Mouse (Mus musculus) neural tube, embryonic 13.5 days (tissue): ENCODE measurements at regions not wholly inside any gene's neighbourhood (a gene's known extent, or its start where the extent isn't known, plus 50 kb on each side); places are given as distances from the start of the nearest gene placed in this dataset.

Experiments used
- ATAC-seq: fragments of 200-750 bp; cut with Nextera tagmentation; 2 replicates; pipeline ENCODE4 v1.8.0; 2017; ENCODE audit warnings: low read depth, mild to moderate bottlenecking, moderate TSS enrichment, moderate library complexity
- H3K27ac ChIP-seq: fragments of 300-500 bp; sonication (generic); replicated peaks from 2 replicates; pipeline ENCODE4 v1.5.1; 2015; ENCODE audit warnings: moderate library complexity, mild to moderate bottlenecking, inconsistent platforms
- H3K27me3 ChIP-seq: fragments of 300-500 bp; sonication (generic); 2 replicates; pipeline ENCODE4 v1.6.1; 2015; ENCODE audit warnings: mild to moderate bottlenecking, inconsistent platforms
- H3K36me3 ChIP-seq: fragments of 300-500 bp; sonication (generic); 2 replicates; pipeline ENCODE4 v1.6.1; 2015; ENCODE audit warnings: mild to moderate bottlenecking, inconsistent platforms
- H3K4me1 ChIP-seq: fragments of 300-500 bp; sonication (generic); replicated peaks from 2 replicates; pipeline ENCODE4 v1.6.1; 2015; ENCODE audit warnings: inconsistent platforms
- H3K4me2 ChIP-seq: fragments of 300-500 bp; sonication (generic); 2 replicates; pipeline ENCODE4 v1.6.1; 2015; ENCODE audit warnings: inconsistent platforms, mild to moderate bottlenecking, moderate library complexity
- H3K4me3 ChIP-seq: fragments of 300-500 bp; sonication (generic); 2 replicates; pipeline ENCODE4 v1.5.1; 2015; ENCODE audit warnings: mild to moderate bottlenecking, inconsistent platforms
- H3K9ac ChIP-seq: fragments of 300-500 bp; sonication (generic); 2 replicates; pipeline ENCODE4 v1.6.1; 2015; ENCODE audit warnings: moderate library complexity, mild to moderate bottlenecking, inconsistent platforms
- H3K9me3 ChIP-seq: fragments of 300-500 bp; sonication (generic); 2 replicates; pipeline ENCODE4 v1.6.1; 2016; ENCODE audit warnings: inconsistent platforms
- WGBS: fragments of 180-500 bp; shearing (Covaris S2); methylation state at CpG from one replicate; pipeline ENCODE4 v1.1.7; 2015; 5-methylcytosine and 5-hydroxymethylcytosine counted together

DNA sequence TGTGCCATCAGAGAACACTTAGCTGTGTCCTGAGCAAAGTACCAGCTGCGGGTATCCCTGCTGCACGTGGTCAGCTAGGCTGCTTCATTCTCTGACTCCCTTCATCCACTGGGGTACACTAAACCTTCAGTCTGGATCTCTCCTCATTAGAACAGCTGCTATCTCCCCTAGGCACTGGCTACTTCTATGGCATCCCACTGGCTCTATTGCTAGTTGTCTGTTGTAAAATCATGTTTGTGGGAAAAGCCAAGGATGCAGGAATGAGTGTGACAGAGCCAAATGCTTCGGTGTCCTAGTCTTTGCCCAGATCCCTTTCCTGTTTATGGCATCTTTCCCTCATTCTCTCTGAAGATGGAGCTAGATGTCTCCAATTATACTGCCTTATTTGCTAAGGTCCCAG is 440.9 kb downstream of the Nbas start:
- H3K9ac ChIP-seq, result no peak overlapping the region
- H3K9me3 ChIP-seq, result no peaks in the 10 kb centered on the region
- no peak for ATAC-seq
- H3K27ac ChIP-seq, result no peak overlapping the region
- no peaks in the 10 kb centered on the region for H3K27me3 ChIP-seq
- H3K4me3 ChIP-seq, result no peak overlapping the region
- 65% methylated on average over 3 of the region's 3 CpGs for WGBS
- H3K4me2 ChIP-seq, result no peak overlapping the region
- H3K36me3 ChIP-seq, result no peaks in the 10 kb centered on the region
- H3K4me1 ChIP-seq, result no peaks in the 10 kb centered on the region

DNA sequence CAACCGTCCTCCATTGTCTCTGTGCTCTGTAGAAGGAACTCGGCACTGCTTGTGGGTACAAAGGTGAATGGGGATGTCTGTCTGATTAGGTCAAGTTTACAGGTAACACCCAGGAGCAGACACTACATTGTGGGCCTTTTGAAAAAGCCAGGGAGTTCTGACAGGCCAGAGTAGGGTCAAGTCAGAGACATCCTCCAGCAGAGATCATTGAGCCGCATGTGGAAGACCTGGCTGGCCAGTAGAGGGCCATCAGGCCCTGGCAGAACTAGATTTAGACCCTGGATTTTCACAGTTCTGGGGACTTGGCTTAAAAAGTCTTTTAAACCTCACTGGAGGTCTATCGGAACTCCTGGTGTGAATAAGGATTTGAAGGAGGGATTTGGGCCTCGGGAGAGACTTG is 438.8 kb downstream of the Nbas start:
- no peaks in the 10 kb centered on the region for H3K27me3 ChIP-seq
- H3K4me1 ChIP-seq, result no peaks in the 10 kb centered on the region
- H3K36me3 ChIP-seq, result no peaks in the 10 kb centered on the region
- H3K27ac ChIP-seq, result no peak overlapping the region
- no peak overlapping the region for H3K4me2 ChIP-seq
- no peak overlapping the region for H3K9ac ChIP-seq
- no peak for ATAC-seq
- no peaks in the 10 kb centered on the region for H3K9me3 ChIP-seq
- H3K4me3 ChIP-seq, result no peak overlapping the region
- 87% methylated on average over 5 of the region's 5 CpGs for WGBS

DNA sequence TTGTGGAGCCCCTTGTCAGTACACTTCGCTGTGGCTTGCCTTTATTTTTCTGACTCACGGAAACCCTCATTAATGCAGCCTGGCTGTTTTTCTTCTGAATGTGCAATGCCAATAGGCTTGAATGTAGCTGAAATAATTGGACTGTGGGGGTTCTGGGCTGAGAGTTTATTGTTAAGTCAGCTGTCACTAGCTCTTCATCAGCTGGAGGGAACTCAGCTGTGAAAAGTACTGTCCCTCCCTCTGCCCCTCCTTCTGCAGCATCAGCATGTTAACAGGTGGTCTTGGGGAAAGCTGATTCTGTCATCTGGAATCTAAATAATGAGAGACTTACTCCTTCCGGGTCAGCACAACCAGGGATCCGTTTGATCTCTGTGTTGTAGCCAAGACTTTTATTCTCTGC is 437.6 kb downstream of the Nbas start:
- Histone ChIP-seq H3K4me1 (no peaks in the 10 kb centered on the region), H3K4me2 (no peak overlapping the region), H3K27ac (no peak overlapping the region), H3K27me3 (no peaks in the 10 kb centered on the region), H3K36me3 (no peaks in the 10 kb centered on the region), H3K9me3 (no peaks in the 10 kb centered on the region), H3K4me3 (no peak overlapping the region), H3K9ac (no peak overlapping the region)
- ATAC-seq, result no peak
- 43% methylated on average over 4 of the region's 4 CpGs for WGBS

DNA sequence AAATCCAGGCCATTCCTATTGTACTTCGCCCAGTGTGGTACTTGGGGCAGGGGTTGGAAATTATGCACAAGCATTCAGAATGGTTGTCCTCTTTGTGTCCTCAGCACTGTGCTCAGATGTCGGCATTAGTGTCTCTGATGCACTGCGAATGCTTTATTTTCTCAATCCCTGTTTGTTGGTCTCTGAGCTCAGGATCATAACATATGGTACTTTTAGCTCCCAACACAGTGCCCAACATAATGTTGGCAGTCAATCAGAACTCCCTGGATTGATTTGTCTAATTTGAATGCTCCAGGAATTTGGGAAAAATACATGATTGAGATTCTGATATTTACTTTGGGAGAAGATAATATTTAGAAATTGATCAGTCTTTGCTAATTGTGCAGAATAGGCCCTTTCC is 434.7 kb downstream of the Nbas start:
- no peak for ATAC-seq

DNA sequence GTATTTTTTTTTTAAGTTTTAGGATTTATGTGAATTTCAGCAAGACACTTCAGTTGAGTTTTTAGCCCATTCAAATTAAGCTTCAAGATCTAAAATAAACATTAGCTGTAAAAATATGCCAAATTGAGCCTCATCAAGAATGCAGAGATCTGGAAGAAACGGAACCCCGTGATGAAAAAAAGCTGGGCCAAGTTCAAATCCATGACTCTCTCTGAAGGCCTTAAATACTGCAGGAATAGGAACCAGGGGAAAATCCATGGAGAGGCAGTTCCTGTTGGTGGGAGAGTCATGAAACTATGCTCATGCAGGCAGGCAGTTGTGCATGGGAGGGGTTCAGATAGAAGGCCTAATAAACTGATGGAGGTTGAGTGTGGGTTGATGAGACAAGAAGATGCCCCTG is 430.9 kb downstream of the Nbas start:
- Histone ChIP-seq H3K4me3 (no peak overlapping the region), H3K4me1 (no peaks in the 10 kb centered on the region), H3K27ac (no peak overlapping the region), H3K9ac (no peak overlapping the region), H3K4me2 (no peak overlapping the region), H3K27me3 (no peaks in the 10 kb centered on the region), H3K36me3 (no peaks in the 10 kb centered on the region), H3K9me3 (no peaks in the 10 kb centered on the region)
- ATAC-seq, result no peak
- WGBS, result 92% methylated on average over 2 of the region's 2 CpGs

More for the DNA sequence above, 434.7 kb downstream of the Nbas start:
- H3K9me3 ChIP-seq, result no peaks in the 10 kb centered on the region
- H3K4me1 ChIP-seq, result no peaks in the 10 kb centered on the region
- 80% methylated on average over 3 of the region's 3 CpGs for WGBS
- no peaks in the 10 kb centered on the region for H3K36me3 ChIP-seq
- no peak overlapping the region for H3K4me2 ChIP-seq
- H3K4me3 ChIP-seq, result no peak overlapping the region
- H3K27ac ChIP-seq, result no peak overlapping the region
- H3K9ac ChIP-seq, result no peak overlapping the region
- no peaks in the 10 kb centered on the region for H3K27me3 ChIP-seq

DNA sequence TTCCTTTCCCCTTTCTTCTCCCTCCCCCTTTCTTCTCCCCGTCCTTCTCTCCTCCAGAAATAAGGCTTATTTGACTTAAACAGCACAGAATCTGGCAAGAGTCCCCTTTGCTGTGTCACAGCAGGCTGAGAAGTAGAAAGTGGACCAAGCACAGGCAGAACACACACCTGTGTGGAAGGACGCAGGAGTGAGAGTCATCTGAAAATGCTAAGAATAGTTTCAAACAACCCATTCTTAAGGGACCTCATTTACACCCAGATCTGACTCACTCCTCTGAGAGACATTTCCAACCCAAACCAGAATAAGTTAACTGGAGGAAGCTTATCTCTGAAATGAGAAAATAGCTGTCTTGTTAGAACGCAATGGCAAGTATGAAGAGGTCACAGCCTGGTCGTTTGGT is 429.9 kb downstream of the Nbas start:
- WGBS, result 67% methylated on average over 4 of the region's 4 CpGs
- no peaks in the 10 kb centered on the region for H3K36me3 ChIP-seq

DNA sequence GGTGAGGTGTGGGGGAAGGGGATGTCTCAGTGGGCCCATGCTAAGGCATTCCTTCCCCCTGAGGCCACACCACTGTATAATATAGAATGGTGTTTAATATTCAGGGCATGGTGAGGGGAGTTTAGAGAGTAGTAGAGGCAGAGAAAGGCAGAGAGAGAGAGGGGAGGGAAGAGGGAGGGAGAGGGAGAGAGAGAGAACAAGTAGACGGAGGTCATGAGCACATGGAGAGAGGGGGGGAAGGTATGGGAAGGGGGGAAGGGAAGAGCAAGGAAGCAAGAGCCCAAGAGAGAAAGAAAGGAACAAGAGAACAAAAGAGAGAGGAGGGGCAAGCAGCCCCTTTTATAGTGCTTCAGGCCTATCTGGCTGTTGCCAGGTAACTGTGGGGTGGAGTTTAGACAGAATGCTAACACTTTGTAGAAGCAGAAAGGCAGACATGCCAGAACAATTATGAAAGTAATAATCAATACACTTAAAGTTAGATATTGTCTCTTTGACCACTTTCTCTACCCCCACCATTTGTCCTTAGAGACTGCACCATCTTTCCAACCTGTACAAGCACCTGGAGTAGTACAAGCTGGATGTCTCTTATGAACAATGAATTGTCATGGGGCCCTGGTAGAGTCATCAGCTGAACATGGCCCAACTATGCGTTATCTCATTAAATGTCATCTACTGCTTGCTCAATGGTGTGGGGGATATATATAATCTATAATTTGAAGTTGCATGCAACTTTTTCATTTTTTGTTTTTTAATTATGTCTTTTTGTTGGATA is 422.6 kb downstream of the Nbas start:
- Histone ChIP-seq H3K4me1 (no peaks in the 10 kb centered on the region), H3K4me2 (no peak overlapping the region), H3K9ac (no peak overlapping the region), H3K36me3 (no peaks in the 10 kb centered on the region), H3K4me3 (no peak overlapping the region), H3K9me3 (no peaks in the 10 kb centered on the region), H3K27me3 (no peaks in the 10 kb centered on the region), H3K27ac (no peak overlapping the region)
- 46% methylated on average over 2 of the region's 2 CpGs for WGBS
- ATAC-seq, result no peak

More for the DNA sequence above, 429.9 kb downstream of the Nbas start:
- Histone ChIP-seq H3K4me2 (no peak overlapping the region), H3K9ac (no peak overlapping the region), H3K27ac (no peak overlapping the region), H3K9me3 (no peaks in the 10 kb centered on the region), H3K4me3 (no peak overlapping the region), H3K27me3 (no peaks in the 10 kb centered on the region), H3K4me1 (no peaks in the 10 kb centered on the region)
- ATAC-seq, result no peak

DNA sequence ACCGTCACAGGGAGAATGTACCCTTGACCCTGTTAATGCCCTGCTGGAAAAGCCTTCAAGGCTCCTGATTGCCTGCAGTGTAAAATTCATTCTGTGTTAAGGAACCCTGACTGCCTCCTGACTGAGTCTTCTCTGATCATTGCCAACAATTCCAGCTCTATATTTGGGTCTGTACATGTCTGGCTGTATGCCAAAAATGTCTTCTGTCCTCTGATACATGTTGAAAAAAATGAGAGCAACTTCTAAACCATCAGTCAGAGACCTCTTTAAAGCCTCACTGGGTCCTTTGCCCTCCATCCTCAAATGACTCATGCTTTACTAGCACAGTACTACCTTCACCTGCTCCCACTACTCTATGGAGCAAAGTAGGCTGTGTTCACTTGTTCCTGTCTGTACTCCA is 408.3 kb downstream of the Nbas start:
- no peak for ATAC-seq
- Histone ChIP-seq H3K9me3 (no peaks in the 10 kb centered on the region), H3K27ac (no peak overlapping the region), H3K9ac (no peak overlapping the region), H3K4me3 (no peak overlapping the region), H3K4me1 (no peaks in the 10 kb centered on the region), H3K4me2 (no peak overlapping the region), H3K36me3 (no peaks in the 10 kb centered on the region), H3K27me3 (no peaks in the 10 kb centered on the region)
- WGBS, result 68% methylated on average over 1 of the region's 1 CpGs

DNA sequence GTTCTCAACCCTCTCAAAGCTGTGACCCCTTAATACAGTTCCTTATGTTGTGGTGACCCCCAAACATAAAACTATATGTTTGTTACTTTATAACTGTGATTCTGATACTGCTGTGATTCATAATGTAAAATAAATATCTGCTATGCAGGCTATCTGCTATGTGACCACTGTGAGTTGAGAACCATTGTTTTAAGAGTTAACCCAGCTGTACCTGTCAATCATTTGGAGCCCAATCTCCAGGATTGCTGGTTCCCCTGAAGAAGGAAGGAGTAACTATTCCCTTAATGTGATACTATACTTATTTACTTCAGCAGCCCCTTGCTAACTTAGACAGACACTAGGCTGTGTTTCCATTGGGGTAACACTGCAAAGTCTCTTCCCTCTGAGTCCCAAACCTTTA is 400.5 kb downstream of the Nbas start:
- no peaks in the 10 kb centered on the region for H3K36me3 ChIP-seq
- H3K9ac ChIP-seq, result no peak overlapping the region
- no peak overlapping the region for H3K4me2 ChIP-seq
- H3K4me3 ChIP-seq, result no peak overlapping the region
- H3K4me1 ChIP-seq, result no peaks in the 10 kb centered on the region
- no peaks in the 10 kb centered on the region for H3K27me3 ChIP-seq
- no peak for ATAC-seq
- H3K9me3 ChIP-seq, result no peaks in the 10 kb centered on the region
- H3K27ac ChIP-seq, result no peak overlapping the region

DNA sequence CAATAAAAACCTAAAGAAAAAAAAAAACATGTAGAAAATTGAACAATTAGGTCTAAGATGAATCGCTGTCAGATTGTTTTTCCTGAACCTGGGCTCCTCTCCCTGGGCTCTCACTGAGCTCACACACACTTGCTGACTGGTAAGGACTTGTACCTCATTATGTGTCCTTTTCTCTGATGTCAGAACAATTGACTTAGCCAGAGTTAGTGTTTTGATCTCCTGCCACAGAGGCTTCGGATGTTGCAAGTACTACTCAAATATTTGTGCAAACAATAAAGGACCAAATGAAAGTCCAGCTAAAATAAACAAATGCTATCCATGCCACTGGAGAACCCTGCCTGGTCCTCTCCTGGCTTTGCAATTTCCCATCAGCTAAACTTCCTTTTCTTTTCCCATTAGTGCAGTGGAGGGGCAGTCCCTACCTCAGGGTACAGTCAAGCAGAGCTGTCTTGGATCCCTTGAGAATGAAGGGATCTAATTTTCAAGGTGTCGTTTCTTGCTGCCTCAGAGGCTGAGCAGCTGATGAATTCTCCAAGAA is 399.6 kb downstream of the Nbas start:
- ATAC-seq, result no peak
- Histone ChIP-seq H3K4me3 (no peak overlapping the region), H3K27me3 (no peaks in the 10 kb centered on the region), H3K4me1 (no peaks in the 10 kb centered on the region), H3K27ac (no peak overlapping the region), H3K4me2 (no peak overlapping the region), H3K9ac (no peak overlapping the region), H3K36me3 (no peaks in the 10 kb centered on the region), H3K9me3 (no peaks in the 10 kb centered on the region)
- 76% methylated on average over 3 of the region's 3 CpGs for WGBS

DNA sequence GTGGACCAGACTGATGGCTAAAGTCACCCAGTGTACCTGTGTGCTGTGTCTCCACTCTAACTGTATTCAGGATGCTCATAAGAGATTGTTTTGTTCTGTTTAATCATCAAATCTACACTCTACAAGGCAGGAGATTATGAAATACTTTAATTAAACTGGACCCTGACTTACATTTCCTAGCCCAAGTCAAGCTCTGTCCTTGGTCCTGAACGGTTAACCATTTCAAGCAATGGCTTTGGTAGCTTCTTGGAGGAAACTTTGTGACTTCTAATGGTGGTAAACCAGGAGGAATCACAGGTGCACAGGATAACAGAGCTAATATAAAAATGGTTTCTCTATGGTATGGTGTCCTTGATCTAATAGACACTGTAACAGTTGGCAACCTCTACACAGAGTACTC is 370.4 kb downstream of the Nbas start:
- Histone ChIP-seq H3K36me3 (no peaks in the 10 kb centered on the region), H3K4me2 (no peak overlapping the region), H3K4me3 (no peak overlapping the region), H3K4me1 (no peaks in the 10 kb centered on the region), H3K9ac (no peak overlapping the region), H3K27ac (no peak overlapping the region), H3K27me3 (no peaks in the 10 kb centered on the region), H3K9me3 (no peaks in the 10 kb centered on the region)
- WGBS, result 60% methylated on average over 1 of the region's 1 CpGs
- ATAC-seq, result no peak
